Mouse (Mus musculus) hindbrain, embryonic 15.5 days (tissue): ENCODE results near the gene Negr1. TPM values are rescaled to one million over a fixed set of nuclear protein-coding genes. Genes with fewer than 3 reads are reported as not detected.
A peak's percentile ranks its signal among the peaks of the same experiment; 100 is the strongest.

Source experiments
- ATAC-seq: fragments of 200-750 bp; cut with Nextera tagmentation; 2 replicates; pipeline ENCODE4 v1.8.0; 2017; ENCODE audit warnings: low read depth, moderate number of reproducible peaks, moderate TSS enrichment; ENCODE audit not compliant: low FRiP score
- H3K27ac ChIP-seq: fragments of 300-500 bp; sonication (generic); replicated peaks from 2 replicates; pipeline ENCODE4 v1.5.1; 2015; ENCODE audit warnings: mild to moderate bottlenecking, inconsistent platforms
- H3K27me3 ChIP-seq: fragments of 300-500 bp; sonication (generic); 2 replicates; pipeline ENCODE4 v1.6.1; 2015; ENCODE audit warnings: control low read depth, inconsistent platforms
- H3K36me3 ChIP-seq: fragments of 300-500 bp; sonication (generic); 2 replicates; pipeline ENCODE4 v1.6.1; 2015; ENCODE audit warnings: control low read depth, inconsistent platforms
- H3K4me1 ChIP-seq: fragments of 300-500 bp; sonication (generic); replicated peaks from 2 replicates; pipeline ENCODE4 v1.6.1; 2015; ENCODE audit warnings: control low read depth, inconsistent platforms
- H3K4me2 ChIP-seq: fragments of 300-500 bp; sonication (generic); 2 replicates; pipeline ENCODE4 v1.6.1; 2015; ENCODE audit warnings: moderate library complexity, mild to moderate bottlenecking, inconsistent platforms
- H3K4me3 ChIP-seq: fragments of 300-500 bp; sonication (generic); 2 replicates; pipeline ENCODE4 v1.5.1; 2015; ENCODE audit warnings: mild to moderate bottlenecking, inconsistent platforms
- H3K9ac ChIP-seq: fragments of 300-500 bp; sonication (generic); 2 replicates; pipeline ENCODE4 v1.6.1; 2015; ENCODE audit warnings: inconsistent platforms
- H3K9me3 ChIP-seq: fragments of 300-500 bp; sonication (generic); 2 replicates; pipeline ENCODE4 v1.6.1; 2016; ENCODE audit warnings: control low read depth, inconsistent platforms
- WGBS: fragments of 180-500 bp; shearing (Covaris S2); methylation state at CpG from one replicate; pipeline ENCODE4 v1.1.7; 2015; 5-methylcytosine and 5-hydroxymethylcytosine counted together
- polyA plus RNA-seq: library from polyadenylated mRNA; unstranded; fragments of >200 nt; fragmentation: Nextera tagmentation; extraction: Ambion mirVana; gene quantifications from 2 replicates; pipeline ENCODE4 v1.2.1, GENCODE M21; 2015

Negr1 gene
- polyA plus RNA-seq, 1 experiment from 2014 or later = 53.7 TPM

DNA sequence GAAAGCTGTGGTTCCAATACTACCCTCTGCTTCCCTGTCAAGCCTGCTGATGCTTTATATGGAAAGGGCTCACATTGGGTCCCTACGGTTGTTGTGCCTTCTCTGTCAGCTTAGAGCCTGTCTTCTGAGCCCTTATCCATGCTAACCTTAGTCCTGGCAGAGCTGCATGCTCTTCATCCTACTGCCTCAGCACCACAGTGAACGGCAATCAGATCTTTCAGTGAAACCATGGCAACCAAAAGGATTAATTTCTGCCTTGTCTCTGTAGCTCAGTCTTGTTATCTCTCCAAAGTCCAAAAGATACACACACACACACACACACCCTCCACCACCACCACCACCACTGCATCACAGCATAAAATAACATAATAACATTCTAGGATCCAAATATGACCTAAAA lies 656.2 kb downstream of the Negr1 start:
- H3K27ac ChIP-seq = peak overlapping the region; percentile 23
- H3K4me1 ChIP-seq = peaks cover 23% of the 10 kb centered on the region
- H3K27me3 ChIP-seq = no peaks in the 10 kb centered on the region
- WGBS = 27% methylated on average over 2 of the region's 2 CpGs
- no peak overlapping the region for H3K4me3 ChIP-seq
- no peak overlapping the region for H3K4me2 ChIP-seq
- no peaks in the 10 kb centered on the region for H3K36me3 ChIP-seq
- 0 out of 2 replicates have a peak, but pooled peaks have one; percentile 15 for ATAC-seq
- H3K9ac ChIP-seq = no peak overlapping the region
- no peaks in the 10 kb centered on the region for H3K9me3 ChIP-seq

DNA sequence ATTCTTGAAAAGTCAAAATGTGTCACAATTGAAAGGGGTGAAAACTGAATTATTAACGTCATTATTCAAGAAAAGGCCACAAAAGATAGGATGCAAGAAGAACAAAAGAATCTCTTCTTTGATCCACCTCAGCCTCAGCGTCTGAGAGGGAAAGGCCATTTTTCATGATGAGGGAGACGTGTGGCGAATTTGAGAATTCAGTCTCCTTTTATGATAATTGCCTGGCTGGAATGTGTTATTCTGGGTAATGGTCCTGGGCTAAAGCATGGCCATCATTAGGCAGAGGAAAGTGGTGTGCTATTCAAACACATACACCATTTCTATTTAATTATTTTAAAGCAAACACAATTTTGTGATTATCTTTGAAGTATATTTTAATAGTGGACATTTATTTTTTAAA lies 663.3 kb downstream of the Negr1 start:
- no peak for ATAC-seq
- Histone ChIP-seq H3K36me3 (no peaks in the 10 kb centered on the region), H3K9me3 (no peaks in the 10 kb centered on the region), H3K9ac (no peak overlapping the region), H3K27ac (no peak overlapping the region), H3K27me3 (no peaks in the 10 kb centered on the region), H3K4me3 (no peak overlapping the region), H3K4me2 (no peak overlapping the region), H3K4me1 (no peaks in the 10 kb centered on the region)
- 35% methylated on average over 4 of the region's 4 CpGs for WGBS

GRCm38 (mm10) chr3:157232723-157233122 lies 671.1 kb downstream of the Negr1 start:
- Histone ChIP-seq H3K4me2 (no peak overlapping the region), H3K4me1 (no peaks in the 10 kb centered on the region), H3K36me3 (no peaks in the 10 kb centered on the region), H3K27me3 (no peaks in the 10 kb centered on the region), H3K9ac (no peak overlapping the region), H3K4me3 (no peak overlapping the region), H3K9me3 (no peaks in the 10 kb centered on the region), H3K27ac (no peak overlapping the region)
- no peak; the same call in 1 of the 2 replicates for ATAC-seq
- WGBS = 33% methylated on average over 5 of the region's 5 CpGs

- Histone ChIP-seq H3K4me3 (no peak overlapping the region), H3K36me3 (no peaks in the 10 kb centered on the region), H3K27ac (no peak overlapping the region), H3K27me3 (no peaks in the 10 kb centered on the region), H3K9me3 (no peaks in the 10 kb centered on the region), H3K9ac (no peak overlapping the region), H3K4me1 (no peaks in the 10 kb centered on the region), H3K4me2 (no peak overlapping the region)
- 87% methylated on average over 1 of the region's 1 CpGs for WGBS
- 0 out of 2 replicates have a peak, but pooled peaks have one; percentile 30 for ATAC-seq
These were observed 678.6 kb downstream of the Negr1 start for GRCm38 (mm10) chr3:157240240-157240639.

GRCm38 (mm10) chr3:157255446-157255845 lies 693.9 kb downstream of the Negr1 start:
- no peak for ATAC-seq
- no peaks in the 10 kb centered on the region for H3K36me3 ChIP-seq
- no peak overlapping the region for H3K4me2 ChIP-seq
- H3K9ac ChIP-seq = no peak overlapping the region
- H3K4me1 ChIP-seq = 0 out of 2 replicates have a peak, but pooled peaks cover 4% of the 10 kb centered on the region
- WGBS = 39% methylated on average over 1 of the region's 1 CpGs
- H3K4me3 ChIP-seq = no peak overlapping the region
- H3K27ac ChIP-seq = no peak overlapping the region
- no peaks in the 10 kb centered on the region for H3K27me3 ChIP-seq
- H3K9me3 ChIP-seq = no peaks in the 10 kb centered on the region

- Histone ChIP-seq H3K9me3 (no peaks in the 10 kb centered on the region), H3K27ac (no peak overlapping the region), H3K27me3 (no peaks in the 10 kb centered on the region), H3K9ac (no peak overlapping the region), H3K4me1 (0 out of 2 replicates have a peak, but pooled peaks cover 4% of the 10 kb centered on the region), H3K4me3 (no peak overlapping the region), H3K4me2 (no peak overlapping the region), H3K36me3 (no peaks in the 10 kb centered on the region)
- peak; percentile 27; the same call in 1 of the 2 replicates for ATAC-seq
- WGBS = 43% methylated on average over 3 of the region's 3 CpGs
These were observed 694.3 kb downstream of the Negr1 start for GRCm38 (mm10) chr3:157255863-157256262.

DNA sequence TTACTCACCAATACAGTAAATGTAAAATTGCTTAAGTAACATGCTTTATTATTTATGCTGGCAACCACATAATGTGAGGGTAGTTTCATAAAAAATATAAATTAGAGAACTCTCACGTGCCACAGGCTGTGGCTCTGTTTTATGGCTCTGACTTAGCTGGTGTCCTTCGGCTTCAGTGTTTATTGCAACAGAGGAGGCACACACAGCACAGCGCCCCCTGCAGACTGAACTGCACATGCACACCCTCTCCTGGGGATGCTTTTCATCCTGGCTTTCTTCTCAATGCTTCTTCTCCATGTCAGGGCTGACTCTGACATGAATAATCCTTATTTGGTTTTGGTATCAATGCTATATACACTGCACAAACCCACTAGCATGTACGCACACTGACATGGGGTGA lies 707.1 kb downstream of the Negr1 start:
- H3K27me3 ChIP-seq = no peaks in the 10 kb centered on the region
- no peaks in the 10 kb centered on the region for H3K9me3 ChIP-seq
- no peak for ATAC-seq
- H3K4me1 ChIP-seq = no peaks in the 10 kb centered on the region
- H3K36me3 ChIP-seq = no peaks in the 10 kb centered on the region
- 68% methylated on average over 4 of the region's 4 CpGs for WGBS
- no peak overlapping the region for H3K4me3 ChIP-seq
- H3K27ac ChIP-seq = no peak overlapping the region
- H3K4me2 ChIP-seq = no peak overlapping the region
- H3K9ac ChIP-seq = no peak overlapping the region

GRCm38 (mm10) chr3:157272379-157272778 lies 710.8 kb downstream of the Negr1 start:
- Histone ChIP-seq H3K36me3 (no peaks in the 10 kb centered on the region), H3K9ac (no peak overlapping the region), H3K9me3 (no peaks in the 10 kb centered on the region), H3K4me1 (no peaks in the 10 kb centered on the region), H3K4me3 (no peak overlapping the region), H3K27me3 (no peaks in the 10 kb centered on the region), H3K27ac (no peak overlapping the region), H3K4me2 (no peak overlapping the region)
- no peak for ATAC-seq

DNA sequence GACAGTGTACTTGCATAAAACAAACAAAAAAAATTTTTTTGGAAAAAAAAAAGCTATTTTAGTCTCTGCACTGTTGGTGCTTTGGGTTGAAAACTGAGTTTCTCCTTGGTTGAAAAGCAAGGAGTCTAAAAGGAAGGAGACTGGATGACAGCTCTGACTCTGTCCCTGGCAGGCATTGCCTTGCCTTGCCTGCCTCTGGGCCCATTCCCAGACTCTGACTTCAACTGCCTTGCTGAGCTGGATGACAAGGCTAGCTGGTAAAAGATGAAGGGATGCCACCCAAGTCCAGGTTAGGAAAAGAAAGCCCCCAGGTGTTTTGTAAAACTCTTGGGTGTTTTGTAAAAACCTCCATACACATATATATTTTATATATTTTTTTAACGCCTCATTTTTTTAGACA lies 712.5 kb downstream of the Negr1 start:
- no peak overlapping the region for H3K27ac ChIP-seq
- no peaks in the 10 kb centered on the region for H3K36me3 ChIP-seq
- no peaks in the 10 kb centered on the region for H3K27me3 ChIP-seq
- no peaks in the 10 kb centered on the region for H3K9me3 ChIP-seq
- WGBS = 88% methylated on average over 1 of the region's 1 CpGs
- no peak overlapping the region for H3K4me2 ChIP-seq
- no peak for ATAC-seq
- H3K9ac ChIP-seq = no peak overlapping the region
- no peak overlapping the region for H3K4me3 ChIP-seq
- H3K4me1 ChIP-seq = no peaks in the 10 kb centered on the region

- no peak for ATAC-seq
- no peak overlapping the region for H3K4me2 ChIP-seq
- no peak overlapping the region for H3K4me3 ChIP-seq
- H3K27me3 ChIP-seq = no peaks in the 10 kb centered on the region
- H3K27ac ChIP-seq = no peak overlapping the region
- H3K9ac ChIP-seq = no peak overlapping the region
- H3K9me3 ChIP-seq = no peaks in the 10 kb centered on the region
- H3K36me3 ChIP-seq = no peaks in the 10 kb centered on the region
- H3K4me1 ChIP-seq = no peaks in the 10 kb centered on the region
These were observed 718.1 kb downstream of the Negr1 start for GRCm38 (mm10) chr3:157279717-157280116.

GRCm38 (mm10) chr3:157281259-157281658 lies 719.7 kb downstream of the Negr1 start:
- Histone ChIP-seq H3K27ac (no peak overlapping the region), H3K27me3 (no peaks in the 10 kb centered on the region), H3K4me3 (no peak overlapping the region), H3K36me3 (no peaks in the 10 kb centered on the region), H3K4me2 (no peak overlapping the region), H3K9me3 (no peaks in the 10 kb centered on the region), H3K9ac (no peak overlapping the region), H3K4me1 (no peaks in the 10 kb centered on the region)
- ATAC-seq = no peak

DNA sequence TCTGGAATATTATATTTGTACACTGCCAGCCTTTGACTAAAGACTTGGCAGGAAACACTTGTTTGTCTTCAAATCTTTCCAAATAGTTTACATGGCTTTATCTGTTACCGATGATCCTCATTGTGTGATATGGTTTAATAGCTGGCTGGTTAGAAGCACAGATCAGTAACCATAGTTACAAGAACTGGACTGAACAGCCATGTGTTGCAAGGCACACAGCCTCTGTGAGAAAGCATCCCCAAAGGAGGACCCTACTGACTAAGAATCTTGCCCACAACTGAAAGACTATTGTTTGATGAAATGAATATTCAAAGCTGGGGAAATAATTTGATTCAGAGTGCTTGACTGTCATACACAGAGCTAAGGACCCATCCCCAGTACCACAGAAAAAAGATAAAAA lies 729.7 kb downstream of the Negr1 start:
- Histone ChIP-seq H3K9me3 (no peaks in the 10 kb centered on the region), H3K4me1 (no peaks in the 10 kb centered on the region), H3K27ac (no peak overlapping the region), H3K36me3 (no peaks in the 10 kb centered on the region), H3K4me2 (no peak overlapping the region), H3K9ac (no peak overlapping the region), H3K27me3 (no peaks in the 10 kb centered on the region), H3K4me3 (no peak overlapping the region)
- ATAC-seq = peak; percentile 51; the same call in 1 of the 2 replicates
- WGBS = 20% methylated on average over 1 of the region's 1 CpGs

DNA sequence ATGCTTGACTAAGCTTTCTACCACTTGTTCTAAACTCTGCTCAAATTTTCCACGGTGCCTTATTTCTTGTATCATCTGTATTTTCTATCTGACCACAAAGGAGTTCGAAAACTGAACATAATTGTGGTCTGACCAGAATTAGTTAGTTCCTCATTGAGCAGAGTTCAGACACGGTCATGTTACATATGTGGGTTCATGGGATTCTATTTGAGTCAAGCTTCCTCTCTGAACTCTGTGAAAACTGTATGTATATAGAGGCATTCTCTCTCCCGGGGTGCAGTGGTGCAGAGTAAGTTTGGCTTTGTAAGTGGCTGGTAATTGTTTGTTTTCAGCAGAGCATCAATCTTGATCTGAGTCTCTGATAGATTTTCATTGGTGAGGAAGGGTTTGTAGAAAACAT lies 735.6 kb downstream of the Negr1 start:
- 35% methylated on average over 4 of the region's 4 CpGs for WGBS

More for the DNA sequence above, 735.6 kb downstream of the Negr1 start:
- Histone ChIP-seq H3K9me3 (no peaks in the 10 kb centered on the region), H3K4me2 (no peak overlapping the region), H3K36me3 (no peaks in the 10 kb centered on the region), H3K4me1 (no peaks in the 10 kb centered on the region), H3K9ac (no peak overlapping the region), H3K27ac (no peak overlapping the region), H3K27me3 (no peaks in the 10 kb centered on the region), H3K4me3 (no peak overlapping the region)
- no peak for ATAC-seq
